Mouse (Mus musculus) bone marrow, adult 2 months (tissue): ENCODE measurements around the gene Bmp15.

Experiments used
- CTCF ChIP-seq: fragments of 200-500 bp; IDR thresholded peaks from 2 replicates; pipeline ENCODE4 v1.5.1; 2011; ENCODE audit warnings: low read length, control low read depth; ENCODE audit not compliant: control insufficient read depth, insufficient read depth
- POLR2A ChIP-seq: fragments of 200-500 bp; IDR thresholded peaks from 2 replicates; pipeline ENCODE4 v1.6.1; 2011; ENCODE audit warnings: low read depth, mild to moderate bottlenecking, control low read depth, low read length, borderline replicate concordance; ENCODE audit not compliant: control insufficient read depth

DNA sequence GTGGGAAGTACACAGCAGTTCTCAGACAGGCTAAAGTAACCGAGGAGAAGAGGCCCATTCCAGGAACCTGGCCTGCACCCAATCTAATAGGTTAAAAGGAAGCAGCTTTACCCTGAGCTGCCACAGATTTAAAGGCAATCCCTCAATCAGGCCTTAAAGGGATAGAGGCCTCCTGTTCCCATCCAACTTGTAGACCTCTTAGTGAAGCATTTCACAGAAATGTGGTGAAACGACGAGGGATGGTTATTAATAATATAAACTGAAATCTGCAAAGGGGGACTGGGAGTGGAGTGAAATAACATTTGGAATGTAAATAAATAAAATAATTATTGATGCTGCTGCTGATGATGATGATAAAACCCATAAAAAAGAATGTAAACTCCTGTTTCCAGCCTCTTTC is at the start of gene Bmp15:
- TF ChIP-seq POLR2A (no peak), CTCF (no peak)
